Mouse (Mus musculus): ENCODE data around the gene Csf1. TPM values are rescaled to one million over a fixed set of nuclear protein-coding genes. Genes with fewer than 3 reads are reported as not detected.

The Csf1 gene
- polyA plus RNA-seq, 1 experiment from 2014 or later = 8.5 TPM

GRCm38 (mm10) chr3:107714276-107714933, 45.9 kb downstream of the Csf1 start:
- Histone ChIP-seq H3K36me3 (ENCODE audit: control insufficient read depth, insufficient read depth, low read length) (no peaks in the 10 kb centered on the region), H3K27ac (replicated peaks in 1 of 2; ENCODE audit: control insufficient read depth in 1 of 2, insufficient read depth in 1 of 2, low read depth in 2 of 2, low read length in 2 of 2) (no peak overlapping the region), H3K9me3 (ENCODE audit: control insufficient read depth, low read length) (no peaks in the 10 kb centered on the region), H3K4me2 (ENCODE audit: low read length) (no peak overlapping the region), H3K4me1 (ENCODE audit: control insufficient read depth in 2 of 2, insufficient read depth in 2 of 2, low read length in 2 of 2) (peaks cover 2 to 14% of the 10 kb centered on the region in 2 experiments; a peak in 1 of 4 replicates), H3K27me3 (ENCODE audit: control insufficient read depth, insufficient read depth, low read length) (no peaks in the 10 kb centered on the region), H3K9ac (ENCODE audit: low read length) (no peak overlapping the region), H3K4me3 (ENCODE audit: control insufficient read depth in 1 of 2, insufficient read depth in 1 of 2, low read depth in 1 of 2, low read length in 2 of 2) (no peak overlapping the region)
- WGBS = 62% methylated on average over 5 of the region's 5 CpGs
- ATAC-seq (ENCODE audit: insufficient number of reproducible peaks, insufficient read depth, low FRiP score, low read depth) = no peak

- Histone ChIP-seq H3K4me1 (ENCODE audit: control insufficient read depth in 2 of 2, insufficient read depth in 2 of 2, low read length in 2 of 2) (peaks cover 0 to 17% of the 10 kb centered on the region in 2 experiments; a peak in 2 of 4 replicates), H3K9ac (ENCODE audit: low read length) (no peak overlapping the region), H3K36me3 (ENCODE audit: control insufficient read depth, insufficient read depth, low read length) (no peaks in the 10 kb centered on the region), H3K4me3 (ENCODE audit: control insufficient read depth in 1 of 2, insufficient read depth in 1 of 2, low read depth in 1 of 2, low read length in 2 of 2) (no peak overlapping the region), H3K9me3 (ENCODE audit: control insufficient read depth, low read length) (no peaks in the 10 kb centered on the region), H3K27ac (replicated peaks in 1 of 2; ENCODE audit: control insufficient read depth in 1 of 2, insufficient read depth in 1 of 2, low read depth in 2 of 2, low read length in 2 of 2) (no peak overlapping the region), H3K27me3 (ENCODE audit: control insufficient read depth, insufficient read depth, low read length) (no peaks in the 10 kb centered on the region), H3K4me2 (ENCODE audit: low read length) (no peak overlapping the region)
- ATAC-seq (ENCODE audit: insufficient number of reproducible peaks, insufficient read depth, low FRiP score, low read depth) = no peak
- 45% methylated on average over 3 of the region's 3 CpGs for WGBS
These were observed 48.2 kb downstream of the Csf1 start for GRCm38 (mm10) chr3:107712081-107712480.

GRCm38 (mm10) chr3:107709156-107709555, 51.1 kb downstream of the Csf1 start:
- 63% methylated on average over 3 of the region's 3 CpGs for WGBS
- ATAC-seq (ENCODE audit: insufficient number of reproducible peaks, insufficient read depth, low FRiP score, low read depth) = no peak
- no peak overlapping the region for H3K9ac ChIP-seq (ENCODE audit: low read length)

GRCm38 (mm10) chr3:107707239-107707638, 53.0 kb downstream of the Csf1 start:
- Histone ChIP-seq H3K9me3 (ENCODE audit: control insufficient read depth, low read length) (no peaks in the 10 kb centered on the region), H3K4me3 (ENCODE audit: control insufficient read depth in 1 of 2, insufficient read depth in 1 of 2, low read depth in 1 of 2, low read length in 2 of 2) (no peak overlapping the region), H3K36me3 (ENCODE audit: control insufficient read depth, insufficient read depth, low read length) (no peaks in the 10 kb centered on the region), H3K27me3 (ENCODE audit: control insufficient read depth, insufficient read depth, low read length) (no peaks in the 10 kb centered on the region), H3K4me2 (ENCODE audit: low read length) (no peak overlapping the region), H3K27ac (replicated peaks in 1 of 2; ENCODE audit: control insufficient read depth in 1 of 2, insufficient read depth in 1 of 2, low read depth in 2 of 2, low read length in 2 of 2) (no peak overlapping the region), H3K9ac (ENCODE audit: low read length) (no peak overlapping the region), H3K4me1 (ENCODE audit: control insufficient read depth in 2 of 2, insufficient read depth in 2 of 2, low read length in 2 of 2) (peaks cover 9 to 18% of the 10 kb centered on the region in 2 experiments)
- 52% methylated on average over 4 of the region's 4 CpGs for WGBS
- no peak for ATAC-seq (ENCODE audit: insufficient number of reproducible peaks, insufficient read depth, low FRiP score, low read depth)

More at GRCm38 (mm10) chr3:107709156-107709555, 51.1 kb downstream of the Csf1 start:
- H3K27ac ChIP-seq (replicated peaks in 1 of 2; ENCODE audit: control insufficient read depth in 1 of 2, insufficient read depth in 1 of 2, low read depth in 2 of 2, low read length in 2 of 2) = no peak overlapping the region
- H3K4me2 ChIP-seq (ENCODE audit: low read length) = no peak overlapping the region
- H3K27me3 ChIP-seq (ENCODE audit: control insufficient read depth, insufficient read depth, low read length) = no peaks in the 10 kb centered on the region
- H3K4me1 ChIP-seq (ENCODE audit: control insufficient read depth in 2 of 2, insufficient read depth in 2 of 2, low read length in 2 of 2) = peaks cover 6 to 13% of the 10 kb centered on the region in 2 experiments
- no peaks in the 10 kb centered on the region for H3K36me3 ChIP-seq (ENCODE audit: control insufficient read depth, insufficient read depth, low read length)
- no peak overlapping the region for H3K4me3 ChIP-seq (ENCODE audit: control insufficient read depth in 1 of 2, insufficient read depth in 1 of 2, low read depth in 1 of 2, low read length in 2 of 2)
- no peaks in the 10 kb centered on the region for H3K9me3 ChIP-seq (ENCODE audit: control insufficient read depth, low read length)

- no peaks in the 10 kb centered on the region for H3K9me3 ChIP-seq (ENCODE audit: control insufficient read depth, low read length)
- H3K4me3 ChIP-seq (ENCODE audit: control insufficient read depth in 1 of 2, insufficient read depth in 1 of 2, low read depth in 1 of 2, low read length in 2 of 2) = no peak overlapping the region
- no peak overlapping the region for H3K27ac ChIP-seq (replicated peaks in 1 of 2; ENCODE audit: control insufficient read depth in 1 of 2, insufficient read depth in 1 of 2, low read depth in 2 of 2, low read length in 2 of 2)
- no peaks in the 10 kb centered on the region for H3K36me3 ChIP-seq (ENCODE audit: control insufficient read depth, insufficient read depth, low read length)
- H3K27me3 ChIP-seq (ENCODE audit: control insufficient read depth, insufficient read depth, low read length) = no peaks in the 10 kb centered on the region
- H3K9ac ChIP-seq (ENCODE audit: low read length) = no peak overlapping the region
- H3K4me2 ChIP-seq (ENCODE audit: low read length) = no peak overlapping the region
- ATAC-seq (ENCODE audit: insufficient number of reproducible peaks, insufficient read depth, low FRiP score, low read depth) = no peak
- 32% methylated on average over 2 of the region's 2 CpGs for WGBS
- peaks cover 9 to 18% of the 10 kb centered on the region in 2 experiments for H3K4me1 ChIP-seq (ENCODE audit: control insufficient read depth in 2 of 2, insufficient read depth in 2 of 2, low read length in 2 of 2)
These were observed 54.1 kb downstream of the Csf1 start for GRCm38 (mm10) chr3:107706164-107706563.

- WGBS = 23% methylated on average over 1 of the region's 1 CpGs
- Histone ChIP-seq H3K9me3 (ENCODE audit: control insufficient read depth, low read length) (no peaks in the 10 kb centered on the region), H3K4me2 (ENCODE audit: low read length) (no peak overlapping the region), H3K36me3 (ENCODE audit: control insufficient read depth, insufficient read depth, low read length) (no peaks in the 10 kb centered on the region), H3K27ac (replicated peaks in 1 of 2; ENCODE audit: control insufficient read depth in 1 of 2, insufficient read depth in 1 of 2, low read depth in 2 of 2, low read length in 2 of 2) (peak overlapping the region in 1 of 2 experiments; percentile 21; a peak in 1 of 4 replicates), H3K9ac (ENCODE audit: low read length) (no peak overlapping the region), H3K4me3 (ENCODE audit: control insufficient read depth in 1 of 2, insufficient read depth in 1 of 2, low read depth in 1 of 2, low read length in 2 of 2) (no peak overlapping the region), H3K4me1 (ENCODE audit: control insufficient read depth in 2 of 2, insufficient read depth in 2 of 2, low read length in 2 of 2) (peaks cover 9 to 18% of the 10 kb centered on the region in 2 experiments), H3K27me3 (ENCODE audit: control insufficient read depth, insufficient read depth, low read length) (no peaks in the 10 kb centered on the region)
- ATAC-seq (ENCODE audit: insufficient number of reproducible peaks, insufficient read depth, low FRiP score, low read depth) = no peak
These were observed 55.9 kb downstream of the Csf1 start for GRCm38 (mm10) chr3:107704371-107704705.

GRCm38 (mm10) chr3:107703675-107704370, 56.4 kb downstream of the Csf1 start:
- no peaks in the 10 kb centered on the region for H3K27me3 ChIP-seq (ENCODE audit: control insufficient read depth, insufficient read depth, low read length)
- H3K36me3 ChIP-seq (ENCODE audit: control insufficient read depth, insufficient read depth, low read length) = no peaks in the 10 kb centered on the region
- H3K4me1 ChIP-seq (ENCODE audit: control insufficient read depth in 2 of 2, insufficient read depth in 2 of 2, low read length in 2 of 2) = peaks cover 9 to 18% of the 10 kb centered on the region in 2 experiments
- H3K9ac ChIP-seq (ENCODE audit: low read length) = no peak overlapping the region
- 77% methylated on average over 7 of the region's 7 CpGs for WGBS
- H3K4me3 ChIP-seq (ENCODE audit: control insufficient read depth in 1 of 2, insufficient read depth in 1 of 2, low read depth in 1 of 2, low read length in 2 of 2) = no peak overlapping the region
- H3K9me3 ChIP-seq (ENCODE audit: control insufficient read depth, low read length) = no peaks in the 10 kb centered on the region
- H3K27ac ChIP-seq (replicated peaks in 1 of 2; ENCODE audit: control insufficient read depth in 1 of 2, insufficient read depth in 1 of 2, low read depth in 2 of 2, low read length in 2 of 2) = peak overlapping the region in 1 of 2 experiments; percentile 21; a peak in 1 of 4 replicates
- no peak for ATAC-seq (ENCODE audit: insufficient number of reproducible peaks, insufficient read depth, low FRiP score, low read depth)
- no peak overlapping the region for H3K4me2 ChIP-seq (ENCODE audit: low read length)
